Mouse (Mus musculus) forebrain, embryonic 10.5 days (tissue): Measurements from ENCODE around the gene Hcrtr2. TPM values are rescaled to one million over a fixed set of nuclear protein-coding genes. Genes with fewer than 3 reads are reported as not detected.

Source experiments
- DNase-seq: peaks from one replicate; pipeline ENCODE4 v3.0.0-alpha.2; 2017; ENCODE audit warnings: low spot score; ENCODE audit errors: extremely low spot score
- H3K27ac ChIP-seq: fragments of 300-500 bp; sonication (generic); 2 replicates; pipeline ENCODE4 v1.5.1; 2016; ENCODE audit warnings: mild to moderate bottlenecking
- H3K27me3 ChIP-seq: fragments of 300-500 bp; sonication (generic); 2 replicates; pipeline ENCODE4 v1.6.1; 2016; ENCODE audit warnings: mild to moderate bottlenecking; ENCODE audit not compliant: poor library complexity, severe bottlenecking
- H3K36me3 ChIP-seq: fragments of 300-500 bp; sonication (generic); replicated peaks from 2 replicates; pipeline ENCODE4 v1.6.1; 2016; ENCODE audit warnings: mild to moderate bottlenecking, moderate library complexity
- H3K4me1 ChIP-seq: fragments of 300-500 bp; sonication (generic); 2 replicates; pipeline ENCODE4 v1.6.1; 2016
- H3K4me3 ChIP-seq: fragments of 300-500 bp; sonication (generic); 2 replicates; pipeline ENCODE4 v1.5.1; 2016; ENCODE audit warnings: mild to moderate bottlenecking, moderate library complexity
- H3K9me3 ChIP-seq: fragments of 300-500 bp; sonication (generic); 2 replicates; pipeline ENCODE4 v1.6.1; 2016; ENCODE audit warnings: mild to moderate bottlenecking, moderate library complexity
- WGBS: fragments of 180-500 bp; shearing (Covaris S2); methylation state at CpG from one replicate; pipeline ENCODE4 v1.1.7; 2016; 5-methylcytosine and 5-hydroxymethylcytosine counted together
- polyA plus RNA-seq: library from polyadenylated mRNA; unstranded; fragments of >200 nt; fragmentation: Nextera tagmentation; extraction: Ambion mirVana; gene quantifications from 2 replicates; pipeline ENCODE4 v1.2.1, GENCODE M21; 2016

The Hcrtr2 gene
- polyA plus RNA-seq, 1 experiment from 2014 or later: 0.42 TPM

DNA sequence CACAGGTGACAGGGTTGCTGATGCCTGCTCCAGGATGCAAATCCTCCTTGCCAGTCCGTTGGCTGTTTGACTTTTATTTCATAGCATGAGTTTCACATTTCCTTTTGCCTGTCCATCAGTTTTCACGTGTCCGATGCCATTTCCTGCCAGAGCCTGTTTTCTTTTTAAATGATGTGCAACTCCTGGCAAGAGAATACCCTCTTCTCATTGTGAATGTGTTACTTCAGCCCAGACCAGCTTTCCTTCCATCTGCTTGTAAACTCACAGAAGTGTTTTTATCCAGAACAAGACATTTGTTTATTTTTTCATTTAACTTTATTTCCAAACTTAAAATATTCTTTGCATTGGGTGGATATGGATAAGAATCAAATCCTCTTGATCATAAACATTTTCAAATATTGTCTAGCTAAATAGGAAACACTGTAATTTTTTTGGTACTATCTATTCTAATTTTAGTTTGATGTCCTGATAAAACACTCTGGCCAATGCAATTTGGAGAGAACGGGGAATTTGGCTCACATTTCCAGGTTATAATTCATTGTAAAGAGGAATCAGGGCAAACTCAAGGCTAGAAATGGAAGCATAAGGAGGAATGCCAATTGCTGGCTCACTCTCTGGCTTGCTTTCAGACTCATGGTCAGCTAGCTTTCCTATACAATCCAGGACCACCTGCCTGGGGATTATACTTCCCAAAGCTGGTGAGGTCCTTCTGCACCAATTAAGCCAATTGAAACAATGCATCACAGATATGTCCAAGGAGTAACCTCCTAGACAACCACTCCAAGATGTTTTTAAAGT is 106.3 kb downstream of the Hcrtr2 start:
- DNase-seq: no peak
- Histone ChIP-seq H3K4me3 (no peak overlapping the region), H3K27me3 (no peaks in the 10 kb centered on the region), H3K9me3 (no peaks in the 10 kb centered on the region), H3K36me3 (no peaks in the 10 kb centered on the region), H3K27ac (no peak overlapping the region), H3K4me1 (no peaks in the 10 kb centered on the region)
- WGBS: 87% methylated on average over 4 of the region's 4 CpGs

DNA sequence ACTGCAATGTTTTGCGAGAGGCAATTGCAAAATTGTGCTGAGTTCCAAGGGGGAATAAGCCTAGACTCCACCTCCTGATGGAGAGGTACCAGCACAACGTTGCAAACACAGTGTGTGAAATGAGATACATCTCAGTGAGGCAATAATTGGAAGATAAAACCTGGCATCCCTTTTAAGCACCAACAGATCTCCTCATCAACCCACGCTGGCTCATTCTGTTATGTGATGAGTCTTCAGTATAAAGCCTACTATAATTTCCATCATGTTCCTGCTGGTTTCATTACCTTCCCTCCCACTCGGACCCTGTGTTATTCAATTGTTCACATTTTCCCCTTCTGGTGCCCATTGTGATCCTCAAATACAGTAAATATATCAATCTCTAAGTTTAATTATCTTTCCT is 109.0 kb downstream of the Hcrtr2 start:
- Histone ChIP-seq H3K4me3 (no peak overlapping the region), H3K27ac (no peak overlapping the region)
- WGBS: 82% methylated on average over 4 of the region's 4 CpGs

DNA sequence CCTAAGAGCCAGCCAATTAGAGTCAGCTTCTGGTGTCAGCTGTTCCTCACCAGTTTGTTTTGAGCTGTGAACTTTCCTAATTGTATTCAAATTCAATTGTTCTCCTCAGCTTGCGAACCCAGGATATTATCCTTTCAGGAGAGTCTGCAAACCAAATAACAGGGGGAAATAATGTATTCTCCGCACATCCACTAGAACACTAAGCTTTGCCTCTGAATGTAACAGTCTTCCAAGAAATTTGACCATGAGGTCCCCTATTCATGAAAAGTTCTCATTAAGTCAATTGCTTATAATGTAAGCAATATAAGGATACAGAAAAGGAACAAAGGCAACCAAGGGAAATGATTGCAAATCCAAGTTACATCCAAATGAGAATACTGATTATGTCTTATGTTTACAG is 110.1 kb downstream of the Hcrtr2 start, which contains the start of gene Gfral:
Gene Gfral, minus strand, starts transcription at position 101 of the 400 bp plus-strand sequence.
- Histone ChIP-seq H3K36me3 (no peaks in the 10 kb centered on the region), H3K27ac (no peak within 1 kb of the TSS), H3K9me3 (no peaks in the 10 kb centered on the region), H3K4me1 (no peaks in the 10 kb centered on the region), H3K4me3 (no peak within 1 kb of the TSS), H3K27me3 (no peaks in the 10 kb centered on the region)
- 82% methylated on average over 2 of the region's 2 CpGs for WGBS
- no peak for DNase-seq

More for the DNA sequence above, 109.0 kb downstream of the Hcrtr2 start:
- Histone ChIP-seq H3K36me3 (no peaks in the 10 kb centered on the region), H3K9me3 (no peaks in the 10 kb centered on the region), H3K4me1 (no peaks in the 10 kb centered on the region), H3K27me3 (no peaks in the 10 kb centered on the region)
- DNase-seq: no peak

DNA sequence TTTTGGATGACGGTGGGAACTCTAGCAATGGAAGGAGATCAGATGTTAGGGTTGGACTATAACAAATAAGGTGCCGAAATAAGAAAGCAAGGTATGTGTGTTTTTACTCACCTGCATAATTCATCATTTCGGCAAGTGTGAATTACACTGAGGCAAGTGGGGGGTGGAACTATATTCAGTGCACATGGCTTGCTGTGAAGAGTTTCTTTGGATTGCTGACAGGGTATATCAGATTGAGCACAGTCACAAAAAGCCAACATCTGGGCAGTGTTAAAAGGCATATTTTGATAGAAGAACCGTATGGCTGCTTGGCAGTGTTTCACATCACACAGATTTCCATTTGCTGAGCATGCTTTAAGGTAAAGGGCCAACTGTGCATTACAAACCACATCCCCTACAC is 126.7 kb downstream of the Hcrtr2 start:
- WGBS: 81% methylated on average over 4 of the region's 4 CpGs
- Histone ChIP-seq H3K27me3 (no peaks in the 10 kb centered on the region), H3K4me3 (no peak overlapping the region), H3K27ac (no peak overlapping the region), H3K36me3 (no peaks in the 10 kb centered on the region), H3K9me3 (no peaks in the 10 kb centered on the region), H3K4me1 (no peaks in the 10 kb centered on the region)
- DNase-seq: no peak

DNA sequence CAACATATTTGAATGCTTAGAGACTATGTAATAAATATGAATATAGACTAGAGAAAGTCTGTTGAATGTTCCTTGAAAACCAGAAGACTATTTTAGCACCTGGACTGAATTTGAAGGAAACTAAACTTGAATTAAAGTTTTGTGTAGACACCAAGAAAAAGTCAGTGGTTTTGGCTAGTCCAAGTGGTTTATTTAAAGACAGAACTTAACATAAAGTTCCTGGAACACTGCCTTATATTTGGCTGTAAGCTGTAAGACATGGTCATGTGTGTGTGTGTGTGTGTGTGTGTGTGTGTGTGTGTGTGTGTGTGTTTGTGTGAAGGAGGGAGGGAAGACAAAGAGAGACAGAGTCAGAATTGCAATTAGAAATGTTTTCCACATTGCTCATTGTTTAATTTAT is 144.4 kb downstream of the Hcrtr2 start:
- Histone ChIP-seq H3K4me3 (no peak overlapping the region), H3K27me3 (no peaks in the 10 kb centered on the region)
- no peak for DNase-seq

More for the DNA sequence above, 144.4 kb downstream of the Hcrtr2 start:
- no peaks in the 10 kb centered on the region for H3K4me1 ChIP-seq
- H3K9me3 ChIP-seq: no peaks in the 10 kb centered on the region
- no peaks in the 10 kb centered on the region for H3K36me3 ChIP-seq
- H3K27ac ChIP-seq: no peak overlapping the region

Other genes starting within 250 kb of the Hcrtr2 start
- gene Gfral, start 110.2 kb downstream of the Hcrtr2 start, polyA plus RNA-seq: not detected in 2 replicates
- 0.38 and 0.45 TPM in 2 replicates for gene Fam83b, start 243.3 kb upstream of the Hcrtr2 start, polyA plus RNA-seq